Comparison of ENCODE assay signal across 14 mouse cellular contexts in genomic region chr5:20584769-20585168, GRCm38 (mm10).
"Had no signal": no experiment of that assay in that cellular context is flagged by ENCODE, and none has a peak within 500 bp of the region (broad histone marks: within the 10 kb centered on the region; RNA-seq: fewer than 3 reads in every experiment).

No protein-coding gene starts in this region.

- DNase-seq: kidney, adult 8-10 months; kidney, postnatal 25 days; left cerebral cortex, postnatal 4 days; lung, embryonic 14.5 days; lung, postnatal 10 days; lung, postnatal 4 days; right cerebral cortex, postnatal 14 days; thymus, adult 2 months; thymus, postnatal 25 days had no signal

- H3K27ac ChIP-seq: limb, embryonic 15.5 days; liver, embryonic 12.5 days; midbrain, embryonic 12.5 days; stomach, embryonic 15.5 days had no signal

- H3K36me3 ChIP-seq: limb, embryonic 15.5 days; liver, embryonic 12.5 days; stomach, embryonic 15.5 days had no signal

- H3K9me3 ChIP-seq: limb, embryonic 15.5 days; liver, embryonic 12.5 days; midbrain, embryonic 12.5 days; stomach, embryonic 15.5 days had no signal

- H3K4me3 ChIP-seq: limb, embryonic 15.5 days; liver, embryonic 12.5 days; midbrain, embryonic 12.5 days; stomach, embryonic 15.5 days had no signal

- H3K4me1 ChIP-seq: limb, embryonic 15.5 days; liver, embryonic 12.5 days; stomach, embryonic 15.5 days had no signal

- H3K27me3 ChIP-seq: limb, embryonic 15.5 days; liver, embryonic 12.5 days; midbrain, embryonic 12.5 days; stomach, embryonic 15.5 days had no signal

- ATAC-seq: intestine, embryonic 16.5 days; liver, embryonic 12.5 days had no signal

- H3K9ac ChIP-seq: limb, embryonic 15.5 days; liver, embryonic 12.5 days; lung, embryonic 14.5 days; midbrain, embryonic 12.5 days; stomach, embryonic 15.5 days had no signal

- H3K4me2 ChIP-seq: limb, embryonic 15.5 days; liver, embryonic 12.5 days; lung, embryonic 14.5 days; midbrain, embryonic 12.5 days; stomach, embryonic 15.5 days had no signal
